Mouse (Mus musculus) lung, adult 18-20 months (tissue): ENCODE results near the gene Tbc1d14.

Experiments used
- DNase-seq, 2 experiments: peaks; one replicate each; pipeline ENCODE4 v3.0.0; 2022; ENCODE audit warnings: mixed read lengths in 2 of 2

Tbc1d14 gene

DNA sequence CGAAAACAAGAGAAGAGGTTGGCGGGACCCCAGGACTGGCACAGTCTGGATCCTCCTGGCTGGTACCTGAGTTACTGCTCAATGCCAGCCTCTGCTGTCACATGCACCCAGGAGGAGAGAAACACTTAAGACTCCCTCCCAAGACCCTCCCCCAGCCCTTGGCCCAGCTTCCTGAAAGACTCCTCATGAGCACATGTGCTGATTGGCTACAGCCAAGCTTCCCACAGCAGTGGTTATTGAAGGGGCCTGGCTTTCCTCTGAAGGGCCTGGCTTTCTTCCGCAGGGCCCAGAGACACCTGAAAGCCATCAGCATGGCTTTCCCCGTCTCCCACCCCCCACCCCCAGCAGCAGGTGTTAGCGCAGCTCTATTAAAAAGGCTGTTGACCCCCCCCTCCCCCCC is at the start of gene Tbc1d14:
Tbc1d14 (minus strand) TSS at position 101 of the 400 bp plus-strand sequence.
- DNase-seq = no peak

DNA sequence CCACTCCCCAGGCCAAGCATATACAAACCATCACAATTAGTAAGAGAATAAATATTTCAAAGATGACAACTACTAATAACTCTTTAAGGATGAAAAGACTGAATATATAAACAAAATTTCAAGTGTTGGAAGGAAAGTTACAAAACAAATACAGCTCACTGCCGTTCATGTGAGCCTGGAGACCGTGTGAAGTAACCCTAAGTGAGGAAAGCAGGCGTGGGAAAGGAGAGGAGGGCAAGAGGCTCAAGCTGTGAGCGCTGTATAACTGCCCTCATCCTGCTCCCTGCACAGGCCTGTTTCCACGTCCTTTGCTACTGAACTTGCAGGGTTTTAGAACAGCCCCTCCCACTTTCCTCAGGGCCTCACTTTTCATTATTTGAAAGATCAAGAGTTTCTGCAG is 32.5 kb upstream of the Tbc1d14 start:
- no peak for DNase-seq

DNA sequence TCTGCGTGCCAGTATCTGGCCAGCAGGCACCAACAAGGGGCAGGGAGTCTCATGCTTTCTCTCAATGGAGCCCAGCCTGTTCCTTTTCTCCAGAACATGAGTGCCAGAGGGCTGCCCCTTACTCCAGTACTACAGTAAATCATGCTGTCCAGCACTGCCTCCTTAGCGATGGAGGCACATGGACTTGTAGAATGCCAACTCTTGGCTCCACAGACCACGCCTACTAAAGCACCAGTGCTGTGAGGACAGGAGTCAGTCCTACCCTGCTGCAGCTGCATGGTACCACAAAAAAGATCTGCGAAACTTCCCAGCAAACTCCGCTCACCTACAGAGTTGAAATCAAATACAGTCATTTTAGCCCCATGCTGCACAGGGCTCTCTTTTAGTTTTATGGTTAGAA is 30.6 kb upstream of the Tbc1d14 start:
- no peak for DNase-seq

DNA sequence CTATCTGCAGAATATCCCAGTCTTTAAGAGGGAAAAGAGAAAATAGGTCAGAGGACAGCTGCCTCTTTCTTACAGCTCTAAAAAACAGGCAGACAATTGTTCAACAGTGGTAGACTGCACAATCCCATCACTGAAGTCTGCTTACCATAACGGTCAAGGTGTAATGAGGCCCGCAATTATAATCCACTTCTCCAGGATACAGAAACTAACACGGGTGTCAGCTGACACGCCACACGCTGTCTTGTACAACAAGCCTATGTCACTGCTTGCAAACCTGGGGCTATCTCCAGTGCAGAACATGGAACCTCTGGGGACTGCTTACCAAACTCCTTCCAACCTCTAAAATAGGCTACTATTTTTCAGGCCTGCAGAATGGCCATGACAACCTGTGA is 28.0 kb upstream of the Tbc1d14 start:
- DNase-seq = no peak

DNA sequence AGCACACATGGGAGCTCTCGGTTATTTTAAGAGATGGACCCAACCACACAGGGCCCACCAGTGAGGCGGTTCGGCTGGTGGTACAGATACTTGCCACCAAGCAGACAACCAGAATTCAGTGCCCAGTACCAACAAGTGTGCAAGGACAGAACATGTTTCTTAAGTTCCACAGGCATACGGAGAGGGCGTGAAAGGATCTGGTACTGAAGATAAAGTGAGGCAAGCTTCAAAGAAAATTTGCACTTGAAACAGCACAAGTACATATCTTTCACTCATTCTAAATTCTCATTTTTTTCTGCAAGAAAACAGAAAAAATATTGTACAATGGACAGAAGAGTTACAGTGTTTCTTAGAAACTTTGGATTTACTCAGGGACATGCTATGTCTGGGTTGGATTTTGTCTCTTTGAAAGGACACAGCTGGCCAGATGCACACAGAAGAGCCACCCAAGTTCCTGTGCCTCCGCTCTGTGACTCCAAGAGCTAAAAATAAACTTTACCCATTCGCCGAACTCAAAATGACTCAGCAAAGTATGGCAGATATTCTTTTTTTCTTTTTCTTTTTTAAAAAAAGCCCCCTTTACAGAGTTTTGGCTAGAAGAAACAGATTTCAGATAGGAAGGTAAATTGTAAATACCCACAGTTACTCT is 27.5 kb upstream of the Tbc1d14 start:
- peak in 1 of 2 experiments; percentile 16 for DNase-seq

DNA sequence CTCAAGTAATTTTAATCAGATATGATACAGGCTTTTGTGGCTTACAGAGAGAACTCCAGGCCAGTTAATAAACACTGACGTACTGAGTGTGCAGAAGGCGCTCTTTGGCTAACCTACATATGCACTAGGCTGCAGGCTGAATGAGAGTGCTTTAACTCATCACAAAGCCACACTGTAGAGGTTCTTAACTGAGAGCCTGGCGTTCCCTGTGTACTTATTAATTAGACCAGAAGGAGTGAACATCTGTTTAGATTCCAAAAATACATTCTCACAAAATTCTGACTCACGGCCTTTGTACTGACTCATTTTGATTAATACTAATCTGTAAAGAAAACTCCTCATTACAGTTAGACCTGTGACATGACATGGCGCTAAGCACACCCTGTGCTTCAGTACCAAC is 25.8 kb upstream of the Tbc1d14 start:
- DNase-seq = no peak

DNA sequence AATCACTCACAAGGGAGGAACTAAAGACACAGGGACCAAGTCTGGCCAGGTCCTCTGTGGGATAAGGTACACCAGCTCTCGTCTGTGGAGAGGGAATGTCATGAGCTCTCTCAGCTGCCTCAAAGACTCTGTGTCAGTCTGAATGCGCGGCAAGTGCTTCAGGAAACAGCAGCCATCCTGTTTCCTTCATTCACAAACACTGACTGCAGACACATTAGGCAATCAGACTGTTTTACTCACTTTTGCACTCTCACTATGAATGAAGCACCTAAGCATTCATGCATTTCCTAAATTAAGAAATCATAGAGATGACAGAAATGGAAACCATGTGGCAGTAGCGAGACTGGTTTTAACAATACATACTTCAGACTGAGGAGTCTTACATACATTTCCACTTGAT is 25.3 kb upstream of the Tbc1d14 start:
- no peak for DNase-seq

DNA sequence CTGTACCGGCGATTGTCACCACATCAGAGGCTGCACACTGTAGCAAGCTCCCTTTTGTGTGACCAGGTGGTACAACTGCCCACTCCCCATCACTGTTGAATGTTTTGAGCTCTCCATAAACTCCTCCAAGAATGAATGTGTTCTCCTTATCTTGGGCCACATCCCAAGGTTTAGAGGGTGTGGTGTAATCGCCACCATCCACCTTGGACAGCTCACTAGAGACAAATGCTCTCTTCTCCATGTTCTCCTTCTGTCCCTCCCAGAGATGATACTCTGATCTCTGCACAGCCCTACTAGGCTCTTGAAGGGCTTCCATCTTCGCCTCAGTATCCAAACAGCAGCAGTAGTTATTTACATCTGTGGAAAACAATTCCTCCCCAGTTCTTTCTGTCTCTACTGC is 21.0 kb upstream of the Tbc1d14 start:
- DNase-seq = no peak

DNA sequence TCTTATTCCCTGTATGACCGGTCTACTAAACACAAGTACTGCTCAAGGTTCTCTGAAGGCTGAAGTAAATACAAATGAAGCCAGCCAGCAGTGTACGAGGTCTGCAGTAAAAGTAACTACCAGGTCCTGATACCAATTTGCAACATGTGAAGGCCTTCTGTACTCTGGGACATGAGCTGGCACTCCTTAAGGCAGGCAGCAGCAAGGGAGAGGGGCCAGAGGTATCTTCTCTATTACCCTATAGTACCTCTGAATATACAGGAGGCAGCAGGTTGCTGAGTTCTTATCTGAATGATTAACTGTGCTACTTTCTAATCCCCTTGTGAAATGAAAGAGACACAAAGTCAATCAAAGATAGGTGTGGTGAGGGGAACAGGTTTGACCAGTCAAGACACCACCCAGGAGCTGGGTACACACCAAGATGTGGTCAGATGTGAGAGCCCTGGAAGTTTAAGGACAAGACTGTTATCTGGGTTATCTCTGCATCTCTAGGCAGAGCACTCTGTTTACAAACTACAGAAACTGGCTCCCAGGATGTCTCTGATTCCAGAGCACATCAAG is 15.9 kb upstream of the Tbc1d14 start:
- peak in 1 of 2 experiments; percentile 18 for DNase-seq

DNA sequence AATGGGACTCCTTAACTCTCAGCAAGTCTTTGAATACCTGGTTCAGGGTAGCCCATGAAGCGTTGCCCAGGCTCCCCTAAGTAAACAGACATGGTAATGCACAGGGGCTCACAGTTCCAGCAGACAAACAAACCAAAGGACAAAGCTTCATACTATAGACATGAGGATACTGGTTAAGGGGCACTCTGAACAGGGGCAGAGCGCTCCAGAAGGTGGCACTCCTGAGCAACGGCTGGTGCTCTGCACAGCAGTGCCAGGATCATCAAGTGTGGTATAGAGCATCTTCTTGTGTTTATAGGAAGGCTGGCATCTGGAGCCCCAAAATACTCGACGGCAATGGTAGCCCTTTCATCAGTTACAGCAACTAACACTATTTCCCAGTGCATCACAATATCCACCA is 10.0 kb upstream of the Tbc1d14 start:
- DNase-seq = peak; percentile 20 to 23

DNA sequence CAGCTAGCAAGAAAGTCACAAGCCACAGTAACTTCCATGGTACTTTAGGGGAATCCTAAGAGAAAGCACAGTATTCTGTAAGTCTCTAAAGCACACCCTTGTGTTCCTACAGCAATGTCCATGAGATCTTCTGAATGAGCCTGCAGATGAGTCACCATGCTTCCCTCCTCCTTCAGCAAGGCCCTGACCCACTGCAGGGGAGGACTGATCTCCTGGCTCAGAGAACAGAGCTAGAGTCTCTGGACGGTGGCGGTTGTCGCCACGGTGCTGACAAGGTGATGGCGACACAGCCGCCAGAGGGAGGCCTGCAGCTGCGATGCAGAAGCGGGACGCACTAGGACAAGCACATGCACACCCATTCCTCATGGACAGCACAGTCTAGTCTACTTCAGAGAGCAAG is 9.0 kb upstream of the Tbc1d14 start:
- DNase-seq = no peak

DNA sequence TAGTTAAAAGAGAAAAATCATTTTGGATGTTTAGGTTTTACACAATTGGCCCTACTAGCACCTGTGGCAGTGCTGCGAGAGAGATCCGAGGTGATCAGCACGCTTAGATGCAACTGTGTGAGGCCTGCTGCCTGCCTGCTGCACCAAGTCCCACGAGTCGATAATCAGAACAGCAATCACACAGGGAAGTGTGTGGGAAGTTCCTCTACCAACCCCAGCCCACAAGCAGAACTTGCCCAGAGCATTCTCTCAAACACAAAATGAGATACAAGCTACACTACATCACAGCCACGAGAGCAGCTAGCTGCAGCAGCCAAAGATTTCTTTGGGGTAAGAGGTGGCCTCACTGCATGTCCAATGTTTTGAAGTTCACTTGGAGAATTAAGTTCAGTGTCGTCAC is 8.4 kb upstream of the Tbc1d14 start:
- DNase-seq = no peak

DNA sequence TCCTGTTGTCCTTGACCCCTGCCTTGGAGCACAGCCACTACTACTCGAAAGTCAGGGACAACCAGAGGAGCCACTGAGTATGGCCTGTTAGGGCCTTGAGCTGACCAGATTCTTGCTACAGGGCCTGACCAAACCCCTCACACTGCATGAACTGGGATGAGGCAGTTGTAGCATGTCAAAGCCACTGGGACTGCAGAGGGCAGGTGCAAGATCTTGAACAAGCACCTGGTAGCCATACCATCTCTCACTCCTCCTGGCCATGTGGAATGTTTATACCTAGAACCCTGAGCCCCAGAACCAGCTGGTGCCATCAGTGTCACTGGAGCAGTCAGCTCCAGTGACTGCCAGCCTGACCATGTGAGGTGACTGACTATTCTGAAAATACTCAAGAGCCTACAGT is 5.8 kb upstream of the Tbc1d14 start:
- DNase-seq = no peak

DNA sequence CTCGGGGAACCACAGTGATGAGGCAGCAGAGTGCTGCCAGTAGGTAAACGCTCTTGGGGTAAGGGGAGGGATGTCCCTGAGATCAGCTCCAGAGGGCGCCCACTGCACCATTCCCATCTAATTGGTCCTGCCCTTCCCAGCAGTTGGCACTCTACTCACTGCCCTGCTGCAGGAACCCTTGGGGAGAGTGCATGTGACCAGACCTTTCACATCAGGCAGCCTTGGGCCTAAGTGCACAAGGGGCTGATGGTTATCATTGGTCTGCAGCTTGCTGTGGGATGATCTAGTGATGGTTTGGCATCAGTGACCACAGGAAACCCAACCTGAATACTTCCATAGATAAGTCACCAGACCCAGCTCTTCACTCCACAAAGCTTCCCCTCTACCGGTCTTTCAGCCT is 4.6 kb upstream of the Tbc1d14 start:
- no peak for DNase-seq

DNA sequence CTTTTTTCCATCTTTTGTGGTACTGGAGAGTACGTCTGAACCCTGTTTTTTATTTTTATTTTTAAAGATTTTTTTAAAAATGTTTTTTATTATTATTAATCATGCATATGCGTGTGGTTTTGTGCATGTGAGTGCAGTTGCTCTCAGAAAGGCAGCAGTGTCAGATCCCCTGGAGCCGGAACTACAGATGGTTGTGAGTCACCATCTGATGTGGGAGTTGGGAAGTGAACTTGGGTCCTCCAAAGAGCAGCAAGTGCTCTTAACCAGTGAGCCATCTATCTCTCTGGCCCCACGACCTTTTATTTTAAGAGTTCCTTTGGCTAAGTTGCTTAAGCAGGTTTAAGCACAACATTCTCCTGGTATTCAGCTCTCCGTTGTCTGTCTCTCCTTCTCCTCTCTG is 3.1 kb upstream of the Tbc1d14 start:
- DNase-seq = no peak

DNA sequence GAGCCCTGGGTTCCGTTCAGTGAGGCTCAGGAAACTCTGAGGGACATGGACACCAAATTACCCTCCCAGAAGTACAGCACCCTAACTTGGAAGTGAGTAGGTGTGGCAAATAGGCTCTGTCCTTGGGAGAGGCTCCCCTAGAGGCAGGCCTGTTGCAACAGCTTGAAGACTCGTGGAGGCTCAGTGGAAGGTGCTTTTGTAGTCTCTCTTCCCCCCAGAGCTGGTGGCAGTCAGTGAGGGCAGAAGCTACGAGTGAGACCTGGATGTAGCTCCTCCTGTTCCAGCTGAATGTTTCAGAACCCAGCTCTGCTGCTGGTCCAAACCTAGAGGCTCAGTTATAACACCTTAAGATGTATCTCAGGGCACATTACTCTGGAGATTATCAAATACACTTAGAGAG is 2.0 kb upstream of the Tbc1d14 start:
- DNase-seq = no peak

DNA sequence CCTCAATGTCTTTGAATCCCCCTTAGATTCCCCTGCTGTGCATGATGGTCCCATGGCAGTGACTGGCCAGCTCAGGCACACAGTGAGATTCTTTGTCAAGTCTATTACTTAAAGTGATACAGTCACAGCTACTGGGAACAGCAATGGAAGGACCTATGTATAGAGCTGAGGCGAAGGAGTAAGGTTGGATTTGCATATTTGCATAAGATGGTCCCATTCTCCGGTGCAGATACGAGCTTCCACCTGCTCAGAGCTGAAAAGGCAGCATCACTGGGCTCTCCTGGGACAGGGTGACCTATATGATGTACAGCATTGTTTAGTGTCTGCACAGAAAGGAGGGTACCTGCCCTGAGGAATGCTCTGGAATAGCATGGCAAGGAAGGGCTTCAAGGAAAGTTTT is 1.3 kb upstream of the Tbc1d14 start:
- DNase-seq = no peak

DNA sequence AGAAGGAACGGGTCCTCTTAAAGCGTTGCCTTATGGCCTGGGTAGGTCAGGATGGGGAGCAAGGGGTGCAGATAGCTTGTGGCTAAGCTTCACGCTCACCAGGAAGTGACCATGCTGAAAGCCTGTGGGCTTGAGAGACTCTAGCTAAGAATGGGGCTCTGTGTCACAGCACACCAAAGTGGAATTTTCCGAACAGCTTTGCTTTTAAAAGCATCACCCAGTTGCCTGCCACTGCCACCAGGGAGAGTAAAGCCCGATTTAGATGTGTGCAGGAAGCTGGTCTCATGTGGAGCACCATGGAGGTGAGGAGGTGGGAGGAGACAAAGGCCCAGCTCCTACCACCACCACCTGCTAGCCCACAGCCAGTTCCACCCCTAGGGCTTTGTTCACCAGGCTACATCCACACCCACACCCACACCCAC is 2.6 kb downstream of the Tbc1d14 start:
- no peak for DNase-seq

DNA sequence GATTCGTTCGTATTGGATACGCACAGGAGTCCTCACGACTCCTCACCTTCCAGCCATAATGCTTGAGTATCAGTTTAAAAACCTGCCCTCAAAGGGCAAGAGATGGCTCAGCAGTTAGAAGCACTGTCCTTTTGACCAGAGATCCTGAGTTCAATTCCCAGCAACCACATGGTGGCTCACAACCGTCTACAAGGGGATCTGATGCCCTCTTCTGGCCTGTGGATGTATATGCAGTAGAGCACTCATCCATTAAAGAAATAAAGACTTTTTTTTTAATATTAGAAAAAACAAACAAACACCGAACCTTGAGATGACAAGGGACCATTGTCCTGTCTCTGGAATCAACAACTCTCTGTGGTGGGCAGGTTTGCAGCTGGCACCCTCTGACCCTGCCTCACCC is 8.8 kb downstream of the Tbc1d14 start:
- no peak for DNase-seq

DNA sequence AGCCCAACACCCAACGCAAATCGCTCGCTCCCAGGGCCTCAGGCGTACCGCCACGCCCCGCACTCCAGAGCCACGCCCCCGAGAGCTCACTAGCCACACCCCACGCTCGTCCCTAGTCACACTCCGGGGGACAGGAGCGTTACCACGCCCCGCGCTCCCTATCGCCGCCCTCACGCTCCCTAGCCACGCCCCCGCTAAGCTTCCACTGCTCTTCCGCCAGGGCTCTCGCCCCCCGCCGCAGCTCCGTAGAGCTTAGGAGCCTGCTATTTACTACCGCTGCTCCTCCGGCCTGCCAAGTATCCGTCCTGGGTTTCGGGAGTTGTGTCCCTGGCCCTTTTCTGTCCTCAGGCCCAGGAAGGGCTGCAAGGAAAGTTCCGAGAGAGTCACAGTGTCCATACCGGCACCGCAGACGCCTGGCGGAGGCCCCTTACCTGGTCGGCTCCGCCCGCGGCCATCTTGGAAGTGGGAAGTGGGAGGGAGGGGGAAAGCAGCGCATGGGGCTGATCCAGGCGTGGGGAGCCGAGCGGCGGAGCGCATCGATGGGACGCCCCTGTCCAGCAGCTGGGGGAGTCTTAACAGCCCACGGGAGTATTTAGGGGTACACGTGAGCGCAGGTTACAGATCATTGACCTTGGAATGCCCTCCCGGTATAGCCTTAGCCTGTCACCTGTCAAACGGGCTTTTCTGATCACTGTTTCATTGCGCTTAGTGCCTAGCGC is 11.0 kb downstream of the Tbc1d14 start:
- DNase-seq = peak; percentile 100

DNA sequence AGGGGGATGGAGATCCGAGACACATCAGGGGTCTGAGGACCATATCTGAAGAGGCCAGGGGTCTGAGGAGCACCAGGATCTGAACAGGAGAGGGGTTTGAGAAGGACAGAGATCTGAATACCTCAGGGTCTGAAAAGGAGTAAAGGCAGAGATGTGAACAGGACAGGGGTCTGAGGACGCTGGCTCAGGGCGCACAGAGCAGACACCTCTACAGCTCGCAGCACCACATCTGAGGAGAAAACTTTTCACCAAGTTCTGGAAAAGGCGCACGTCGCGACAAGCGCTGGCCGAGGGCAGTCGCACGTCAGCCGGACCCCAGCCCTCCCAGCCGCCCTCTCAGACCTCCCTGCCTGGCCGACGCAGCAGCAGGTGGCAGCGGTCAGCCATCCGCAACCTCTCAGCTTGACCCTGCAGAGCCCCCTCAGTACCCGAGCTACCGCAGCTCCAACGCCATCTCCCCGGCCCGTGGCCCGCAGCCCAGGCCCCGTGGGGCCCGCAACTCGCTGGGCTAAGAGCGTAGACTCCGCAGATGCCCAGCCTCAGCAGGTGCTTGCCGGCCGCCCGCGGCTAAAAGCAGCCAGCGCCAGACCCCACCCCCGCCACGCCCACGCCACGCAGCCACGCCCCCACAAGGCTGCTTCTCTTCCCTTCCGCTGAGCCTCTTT is 11.7 kb downstream of the Tbc1d14 start:
- no peak for DNase-seq

DNA sequence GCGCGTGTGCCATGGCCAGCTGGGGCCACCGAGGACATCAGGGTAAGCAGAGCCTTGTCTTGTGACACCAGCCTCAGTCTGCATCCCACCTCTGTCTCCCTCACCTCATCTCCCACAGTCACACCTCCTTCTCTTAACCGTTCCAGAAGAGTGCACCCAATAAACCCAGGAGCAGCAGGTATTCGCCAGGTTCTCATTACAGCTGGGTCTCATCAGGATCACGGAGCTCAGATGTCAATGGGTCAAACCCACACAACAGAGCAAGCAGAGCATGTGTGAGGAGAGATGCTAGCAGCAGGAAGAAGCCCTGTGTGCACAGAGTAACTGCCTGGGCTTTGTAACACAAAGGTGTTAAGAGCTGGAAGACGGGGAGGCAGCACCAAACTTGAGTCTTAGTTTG is 13.1 kb downstream of the Tbc1d14 start:
- no peak for DNase-seq

DNA sequence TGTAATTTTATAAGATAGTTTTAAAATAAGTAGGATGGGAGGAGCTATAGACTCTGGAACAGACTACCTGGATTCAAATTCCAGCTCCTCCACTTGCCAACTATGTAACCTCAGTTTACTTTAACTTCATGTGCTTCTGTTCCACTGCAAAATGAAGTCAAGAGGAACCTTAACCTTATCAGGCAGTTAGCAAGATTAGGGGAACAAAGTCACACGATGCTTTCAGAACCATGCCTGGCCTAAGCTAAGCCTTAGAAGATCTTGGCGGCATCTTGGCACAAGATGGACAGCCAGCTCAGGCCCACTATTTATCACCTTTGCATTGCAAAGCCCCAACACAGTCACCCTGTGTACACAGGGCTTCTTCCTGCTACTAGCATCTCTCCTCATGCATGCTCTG is 14.1 kb downstream of the Tbc1d14 start:
- DNase-seq = no peak

DNA sequence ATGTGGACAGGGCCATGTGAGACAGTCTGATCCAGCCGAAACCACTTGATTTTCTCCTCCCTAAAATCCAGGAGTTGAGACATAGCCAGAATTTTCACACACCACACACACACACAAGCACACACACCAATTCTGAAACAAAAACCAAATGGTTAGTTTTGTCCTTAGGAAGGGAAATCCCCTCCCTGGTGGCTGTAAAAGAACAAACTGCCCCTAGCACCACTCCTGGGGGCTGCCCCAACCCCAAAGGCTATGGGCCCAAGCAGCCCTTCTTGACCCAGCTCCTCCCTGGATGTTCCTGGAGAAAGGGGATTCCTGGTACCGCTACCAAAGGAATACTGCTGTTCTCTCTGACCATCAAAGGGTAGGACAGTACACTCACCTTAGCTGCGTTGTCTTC is 16.6 kb downstream of the Tbc1d14 start:
- DNase-seq = no peak
